Mouse (Mus musculus): ENCODE results near the gene Gm10401. TPM values are rescaled to one million over a fixed set of nuclear protein-coding genes. Genes with fewer than 3 reads are reported as not detected.

The Gm10401 gene
- polyA plus RNA-seq, 1 experiment from 2014 or later = 32.2 TPM

GRCm38 (mm10) chr5:115139124-115139523 is 41.0 kb upstream of the Gm10401 start:
- Histone ChIP-seq H3K27ac (ENCODE audit: low read depth, low read length) (no peak overlapping the region), H3K27me3 (replicated peaks; ENCODE audit: control insufficient read depth, insufficient read depth, low read length) (no peaks in the 10 kb centered on the region), H3K9me3 (ENCODE audit: control insufficient read depth, low read length) (no peaks in the 10 kb centered on the region), H3K9ac (ENCODE audit: low read depth, low read length) (no peak overlapping the region), H3K4me2 (ENCODE audit: low read length) (no peak overlapping the region), H3K36me3 (ENCODE audit: control insufficient read depth, insufficient read depth, low read length) (no peaks in the 10 kb centered on the region), H3K4me3 (ENCODE audit: low read length) (no peak overlapping the region), H3K4me1 (ENCODE audit: control insufficient read depth, insufficient read depth, low read depth, low read length) (peaks cover 5% of the 10 kb centered on the region)
- WGBS = 73% methylated on average over 4 of the region's 4 CpGs
- no peak for ATAC-seq

GRCm38 (mm10) chr5:115134234-115135165 is 36.4 kb upstream of the Gm10401 start, which contains the start of gene Unc119b:
TSS of gene Unc119b (minus strand) at chr5:115134975.
- Histone ChIP-seq H3K36me3 (ENCODE audit: control insufficient read depth, insufficient read depth, low read length) (peaks cover 7% of the 10 kb centered on the region), H3K4me2 (ENCODE audit: low read length) (peak within 1 kb of the TSS; percentile 90), H3K9me3 (ENCODE audit: control insufficient read depth, low read length) (no peaks in the 10 kb centered on the region), H3K9ac (ENCODE audit: low read depth, low read length) (peak within 1 kb of the TSS; percentile 78), H3K4me3 (ENCODE audit: low read length) (peak within 1 kb of the TSS; percentile 70), H3K27ac (ENCODE audit: low read depth, low read length) (peak within 1 kb of the TSS; percentile 55), H3K4me1 (ENCODE audit: control insufficient read depth, insufficient read depth, low read depth, low read length) (peaks cover 17% of the 10 kb centered on the region), H3K27me3 (replicated peaks; ENCODE audit: control insufficient read depth, insufficient read depth, low read length) (no peaks in the 10 kb centered on the region)
- peak; percentile 94 for ATAC-seq
- WGBS = under 1% methylated on average over 59 of the region's 81 CpGs

GRCm38 (mm10) chr5:115133358-115134066 is 35.4 kb upstream of the Gm10401 start:
- H3K9me3 ChIP-seq (ENCODE audit: control insufficient read depth, low read length) = no peaks in the 10 kb centered on the region
- H3K36me3 ChIP-seq (ENCODE audit: control insufficient read depth, insufficient read depth, low read length) = peaks cover 8% of the 10 kb centered on the region
- H3K27ac ChIP-seq (ENCODE audit: low read depth, low read length) = no peak overlapping the region
- H3K4me3 ChIP-seq (ENCODE audit: low read length) = peak overlapping the region; percentile 70
- H3K4me2 ChIP-seq (ENCODE audit: low read length) = peak overlapping the region; percentile 90
- H3K27me3 ChIP-seq (replicated peaks; ENCODE audit: control insufficient read depth, insufficient read depth, low read length) = no peaks in the 10 kb centered on the region
- peak overlapping the region; percentile 78 for H3K9ac ChIP-seq (ENCODE audit: low read depth, low read length)
- ATAC-seq = no peak
- 52% methylated on average over 6 of the region's 6 CpGs for WGBS
- H3K4me1 ChIP-seq (ENCODE audit: control insufficient read depth, insufficient read depth, low read depth, low read length) = peaks cover 17% of the 10 kb centered on the region

- no peaks in the 10 kb centered on the region for H3K27me3 ChIP-seq (replicated peaks; ENCODE audit: control insufficient read depth, insufficient read depth, low read length)
- H3K27ac ChIP-seq (ENCODE audit: low read depth, low read length) = no peak overlapping the region
- H3K9ac ChIP-seq (ENCODE audit: low read depth, low read length) = no peak overlapping the region
- no peak overlapping the region for H3K4me3 ChIP-seq (ENCODE audit: low read length)
- WGBS = 92% methylated on average over 8 of the region's 8 CpGs
- 0 out of 2 replicates have a peak overlapping the region, but pooled peaks have one; percentile 21 for H3K4me2 ChIP-seq (ENCODE audit: low read length)
- H3K4me1 ChIP-seq (ENCODE audit: control insufficient read depth, insufficient read depth, low read depth, low read length) = peaks cover 17% of the 10 kb centered on the region
- ATAC-seq = no peak
- peaks cover 15% of the 10 kb centered on the region for H3K36me3 ChIP-seq (ENCODE audit: control insufficient read depth, insufficient read depth, low read length)
- H3K9me3 ChIP-seq (ENCODE audit: control insufficient read depth, low read length) = no peaks in the 10 kb centered on the region
Measured at GRCm38 (mm10) chr5:115132465-115132864, 34.4 kb upstream of the Gm10401 start.

GRCm38 (mm10) chr5:115129328-115129727 is 31.2 kb upstream of the Gm10401 start:
- Histone ChIP-seq H3K4me1 (ENCODE audit: control insufficient read depth, insufficient read depth, low read depth, low read length) (peaks cover 26% of the 10 kb centered on the region), H3K4me3 (ENCODE audit: low read length) (no peak overlapping the region), H3K9me3 (ENCODE audit: control insufficient read depth, low read length) (no peaks in the 10 kb centered on the region), H3K36me3 (ENCODE audit: control insufficient read depth, insufficient read depth, low read length) (peaks cover 29% of the 10 kb centered on the region), H3K4me2 (ENCODE audit: low read length) (no peak overlapping the region), H3K27ac (ENCODE audit: low read depth, low read length) (no peak overlapping the region), H3K27me3 (replicated peaks; ENCODE audit: control insufficient read depth, insufficient read depth, low read length) (no peaks in the 10 kb centered on the region), H3K9ac (ENCODE audit: low read depth, low read length) (no peak overlapping the region)
- 90% methylated on average over 6 of the region's 6 CpGs for WGBS
- ATAC-seq = no peak

- Histone ChIP-seq H3K9ac (ENCODE audit: low read depth, low read length) (no peak overlapping the region), H3K4me1 (ENCODE audit: control insufficient read depth, insufficient read depth, low read depth, low read length) (peaks cover 10% of the 10 kb centered on the region), H3K36me3 (ENCODE audit: control insufficient read depth, insufficient read depth, low read length) (peaks cover 29% of the 10 kb centered on the region), H3K4me2 (ENCODE audit: low read length) (no peak overlapping the region), H3K27me3 (replicated peaks; ENCODE audit: control insufficient read depth, insufficient read depth, low read length) (no peaks in the 10 kb centered on the region), H3K27ac (ENCODE audit: low read depth, low read length) (no peak overlapping the region), H3K4me3 (ENCODE audit: low read length) (no peak overlapping the region), H3K9me3 (ENCODE audit: control insufficient read depth, low read length) (no peaks in the 10 kb centered on the region)
- ATAC-seq = no peak
- WGBS = 92% methylated on average over 22 of the region's 22 CpGs
Measured at GRCm38 (mm10) chr5:115127421-115128179, 29.5 kb upstream of the Gm10401 start.

DNA sequence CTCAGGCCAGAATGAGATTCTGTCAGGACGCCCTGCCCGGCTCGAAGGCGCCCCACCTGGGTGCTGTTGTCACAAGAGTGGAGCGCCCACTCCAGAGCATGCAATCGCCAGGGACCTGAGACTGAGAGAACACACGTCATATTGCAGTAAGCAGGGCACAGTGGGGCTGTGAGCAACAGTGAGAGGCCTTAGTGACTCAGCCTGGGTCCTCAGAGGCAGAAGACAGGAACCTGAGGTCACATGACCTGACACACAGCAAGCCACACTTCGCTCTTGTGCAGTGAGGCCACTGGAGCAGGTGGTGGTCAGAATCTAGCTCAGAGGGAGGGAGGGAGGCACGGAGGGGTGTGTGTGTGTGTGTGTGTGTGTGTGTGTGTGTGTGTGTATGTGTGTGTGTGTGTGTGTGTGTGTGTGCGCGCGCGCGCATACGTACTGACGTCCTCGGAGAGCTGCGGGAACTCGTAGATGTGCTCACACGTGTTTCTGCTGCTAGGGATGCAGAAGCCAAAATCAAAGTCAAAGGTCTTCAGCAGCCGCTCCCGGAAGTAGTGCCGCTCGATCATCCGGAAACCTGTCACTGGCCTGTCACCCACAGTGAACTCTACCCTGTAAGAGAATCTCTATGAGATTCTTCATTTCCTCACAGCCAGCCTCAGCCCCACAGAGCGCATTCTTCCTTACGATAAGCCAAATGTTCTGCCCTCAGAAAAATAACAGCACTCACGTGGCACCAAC is 28.6 kb upstream of the Gm10401 start:
- ATAC-seq = no peak
- H3K36me3 ChIP-seq (ENCODE audit: control insufficient read depth, insufficient read depth, low read length) = peaks cover 29% of the 10 kb centered on the region
- 88% methylated on average over 25 of the region's 28 CpGs for WGBS
- no peaks in the 10 kb centered on the region for H3K27me3 ChIP-seq (replicated peaks; ENCODE audit: control insufficient read depth, insufficient read depth, low read length)
- H3K4me2 ChIP-seq (ENCODE audit: low read length) = no peak overlapping the region
- H3K4me1 ChIP-seq (ENCODE audit: control insufficient read depth, insufficient read depth, low read depth, low read length) = peaks cover 9% of the 10 kb centered on the region
- H3K9me3 ChIP-seq (ENCODE audit: control insufficient read depth, low read length) = no peaks in the 10 kb centered on the region
- H3K27ac ChIP-seq (ENCODE audit: low read depth, low read length) = no peak overlapping the region
- H3K9ac ChIP-seq (ENCODE audit: low read depth, low read length) = no peak overlapping the region; the same call in 1 of the 2 replicates
- no peak overlapping the region for H3K4me3 ChIP-seq (ENCODE audit: low read length)

GRCm38 (mm10) chr5:115125211-115125871 is 27.2 kb upstream of the Gm10401 start:
- Histone ChIP-seq H3K9me3 (ENCODE audit: control insufficient read depth, low read length) (no peaks in the 10 kb centered on the region), H3K4me3 (ENCODE audit: low read length) (no peak overlapping the region), H3K36me3 (ENCODE audit: control insufficient read depth, insufficient read depth, low read length) (peaks cover 29% of the 10 kb centered on the region), H3K4me1 (ENCODE audit: control insufficient read depth, insufficient read depth, low read depth, low read length) (peaks cover 9% of the 10 kb centered on the region), H3K27ac (ENCODE audit: low read depth, low read length) (peak overlapping the region; percentile 61), H3K9ac (ENCODE audit: low read depth, low read length) (0 out of 2 replicates have a peak overlapping the region, but pooled peaks have one; percentile 26), H3K4me2 (ENCODE audit: low read length) (peak overlapping the region; percentile 29; the same call in 1 of the 2 replicates), H3K27me3 (replicated peaks; ENCODE audit: control insufficient read depth, insufficient read depth, low read length) (no peaks in the 10 kb centered on the region)
- WGBS = 15% methylated on average over 24 of the region's 24 CpGs
- ATAC-seq = peak; percentile 80
